Mouse (Mus musculus): ENCODE results near the gene Gfod2. TPM values are rescaled to one million over a fixed set of nuclear protein-coding genes. Genes with fewer than 3 reads are reported as not detected.

Gfod2 gene
- polyA plus RNA-seq, 2 experiments from 2014 or later = 1.8 to 4.3 TPM

Other genes with a start within 250 kb of the Gfod2 start
- gene Hsd11b2, start 239.9 kb downstream of the Gfod2 start, polyA plus RNA-seq (2017; shearing (Covaris generic)) = not detected
- 10 to 100 TPM; 40.7 to 42.8 TPM for gene Atp6v0d1, start 192.6 kb downstream of the Gfod2 start, polyA plus RNA-seq (2017; shearing (Covaris generic))
- gene Ripor1, start 153.4 kb downstream of the Gfod2 start, polyA plus RNA-seq (2017; shearing (Covaris generic)) = 1 to 10 TPM; 6.7 to 7.9 TPM
- gene Ctcf, start 122.1 kb downstream of the Gfod2 start, polyA plus RNA-seq (2017; shearing (Covaris generic)) = 10 to 100 TPM; 51.3 to 61.4 TPM
- under 1 TPM in 1 of 2 experiments, not detected in 1; 0.87 TPM for gene Agrp, start 121.3 kb downstream of the Gfod2 start, polyA plus RNA-seq (2017; shearing (Covaris generic))
- gene Carmil2, start 72.4 kb downstream of the Gfod2 start, polyA plus RNA-seq (2017; shearing (Covaris generic)) = 1 to 10 TPM; 6.0 to 7.9 TPM
- 10 to 100 TPM; 50.0 to 57.3 TPM for gene Acd, start 57.6 kb downstream of the Gfod2 start, polyA plus RNA-seq (2017; shearing (Covaris generic))
- 10 to 100 TPM; 10.8 to 13.8 TPM for gene Pard6a, start 57.5 kb downstream of the Gfod2 start, polyA plus RNA-seq (2017; shearing (Covaris generic))
- gene 4933405L10Rik, start 51.0 kb downstream of the Gfod2 start, polyA plus RNA-seq (2017; shearing (Covaris generic)) = not detected
- 1 to 10 TPM; 1.4 to 3.8 TPM for gene Enkd1, start 50.5 kb downstream of the Gfod2 start, polyA plus RNA-seq (2017; shearing (Covaris generic))
- gene Ranbp10, start 68.7 kb upstream of the Gfod2 start, polyA plus RNA-seq (2017; shearing (Covaris generic)) = 1 to 10 TPM; 6.6 to 7.0 TPM
- gene Tsnaxip1, start 69.1 kb upstream of the Gfod2 start, polyA plus RNA-seq (2017; shearing (Covaris generic)) = not detected
- gene Cenpt, start 94.6 kb upstream of the Gfod2 start, polyA plus RNA-seq (2017; shearing (Covaris generic)) = 10 to 100 TPM; 16.1 to 18.6 TPM
- gene Thap11, start 96.5 kb upstream of the Gfod2 start, polyA plus RNA-seq (2017; shearing (Covaris generic)) = 1 to 10 TPM; 7.0 to 7.4 TPM
- gene Nutf2, start 101.9 kb upstream of the Gfod2 start, polyA plus RNA-seq (2017; shearing (Covaris generic)) = 100 to 1,000 TPM in 1 of 2 experiments, 1 to 10 TPM in 1; 5.1 to 101 TPM
- gene Edc4, start 122.2 kb upstream of the Gfod2 start, polyA plus RNA-seq (2017; shearing (Covaris generic)) = 10 to 100 TPM; 24.6 to 32.7 TPM
- 1 to 10 TPM in 1 of 2 experiments, not detected in 1; 1.3 TPM for gene Nrn1l, start 134.9 kb upstream of the Gfod2 start, polyA plus RNA-seq (2017; shearing (Covaris generic))
- 10 to 100 TPM in 1 of 2 experiments, 1 to 10 TPM in 1; 8.1 to 11.3 TPM for gene Pskh1, start 141.8 kb upstream of the Gfod2 start, polyA plus RNA-seq (2017; shearing (Covaris generic))
- gene Ctrl, start 175.2 kb upstream of the Gfod2 start, polyA plus RNA-seq (2017; shearing (Covaris generic)) = 1 to 10 TPM; 3.2 to 3.3 TPM
- gene Psmb10, start 179.8 kb upstream of the Gfod2 start, polyA plus RNA-seq (2017; shearing (Covaris generic)) = 100 to 1,000 TPM; 368 to 402 TPM
- under 1 TPM; 0.25 to 0.61 TPM for gene Lcat, start 184.7 kb upstream of the Gfod2 start, polyA plus RNA-seq (2017; shearing (Covaris generic))
- gene Slc12a4, start 207.4 kb upstream of the Gfod2 start, polyA plus RNA-seq (2017; shearing (Covaris generic)) = 1 to 10 TPM; 3.8 to 8.1 TPM
- not detected for gene Dpep3, start 220.8 kb upstream of the Gfod2 start, polyA plus RNA-seq (2017; shearing (Covaris generic))
- 10 to 100 TPM; 25.7 to 28.8 TPM for gene Dus2, start 232.7 kb upstream of the Gfod2 start, polyA plus RNA-seq (2017; shearing (Covaris generic))
- gene Dpep2nb, start 247.3 kb upstream of the Gfod2 start, polyA plus RNA-seq (2017; shearing (Covaris generic)) = not detected